Mouse (Mus musculus): ENCODE results near the gene Slu7.

- no peak for TF ChIP-seq CTCF (IDR thresholded peaks at IDR 0.05)
- no peak for TF ChIP-seq EP300 (IDR thresholded peaks at IDR 0.05)
Measured at GRCm38 (mm10) chr11:43479376-43479775, 45.8 kb downstream of the Slu7 start.
